Mouse (Mus musculus): ENCODE measurements around the gene Mrpl10. TPM values are rescaled to one million over a fixed set of nuclear protein-coding genes. Genes with fewer than 3 reads are reported as not detected.

The Mrpl10 gene
- polyA plus RNA-seq (2016; fragmentation: Nextera tagmentation; extraction: Ambion mirVana) = 71.3 and 74.7 TPM in 2 replicates

DNA sequence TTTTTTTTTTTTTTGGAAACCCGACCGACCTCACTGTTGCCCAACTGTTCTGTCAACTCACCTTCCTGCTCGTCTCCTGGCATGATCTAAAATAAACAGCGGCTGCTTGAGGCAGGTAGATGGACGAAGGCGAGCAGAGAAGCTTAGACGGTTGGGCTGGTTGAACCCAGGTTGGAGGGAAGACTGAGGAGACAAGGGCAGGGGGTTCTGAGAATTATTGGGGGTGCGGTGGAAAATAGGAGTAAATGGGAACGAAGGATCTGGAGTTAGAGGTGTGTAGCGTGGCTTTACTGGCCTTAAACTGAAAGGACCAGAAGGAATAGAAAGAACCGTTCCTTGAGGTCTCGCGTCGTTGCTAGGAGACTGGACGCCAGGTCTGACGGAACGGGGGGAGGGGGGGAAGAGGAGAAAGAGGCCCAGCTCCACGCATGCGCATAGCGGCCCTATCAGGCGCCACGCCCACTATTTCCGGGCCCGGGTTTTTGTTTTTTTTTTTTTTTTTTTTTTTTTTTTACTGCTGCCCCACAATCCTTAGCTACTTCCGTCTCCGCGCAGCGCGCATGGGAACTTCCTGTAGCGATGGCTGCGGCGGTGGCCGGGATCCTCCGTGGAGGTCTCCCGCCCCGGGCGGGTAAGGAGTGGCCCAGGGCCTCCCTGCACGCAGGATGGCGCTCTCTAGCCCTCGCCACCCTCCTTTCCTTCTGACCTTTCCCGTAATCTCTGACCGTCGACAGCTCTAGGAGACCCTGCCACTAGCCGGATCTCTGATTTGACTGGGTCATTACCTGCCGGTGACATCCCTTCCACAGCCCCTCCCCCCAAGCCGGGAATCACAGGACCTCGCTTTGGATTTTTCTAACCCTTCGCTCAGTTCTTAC lies at the start of gene Mrpl10, which contains the start of gene Lrrc46:
Gene Mrpl10, plus strand, starts transcription at position 539 of the 878 bp plus-strand sequence.
Gene Lrrc46, minus strand, starts transcription at position 386 of the 878 bp plus-strand sequence.
- peaks cover 12% of the 10 kb centered on the region for H3K4me1 ChIP-seq (replicated peaks)
- peak within 1 kb of the TSS; percentile 94 for H3K9ac ChIP-seq
- H3K36me3 ChIP-seq = peaks cover 26% of the 10 kb centered on the region
- WGBS = under 1% methylated on average over 46 of the region's 48 CpGs
- H3K27me3 ChIP-seq (replicated peaks) = 0 out of 2 replicates have a peak, but pooled peaks cover under 1% of the 10 kb centered on the region
- peak; percentile 88 for ATAC-seq (ENCODE audit: insufficient number of reproducible peaks, low FRiP score)
- peak within 1 kb of the TSS; percentile 96 for H3K4me2 ChIP-seq
- no peaks in the 10 kb centered on the region for H3K9me3 ChIP-seq (replicated peaks)
- peak within 1 kb of the TSS; percentile 98 for H3K4me3 ChIP-seq
- peak within 1 kb of the TSS; percentile 53; the same call in 1 of the 2 replicates for H3K27ac ChIP-seq (ENCODE audit: poor library complexity, severe bottlenecking)

DNA sequence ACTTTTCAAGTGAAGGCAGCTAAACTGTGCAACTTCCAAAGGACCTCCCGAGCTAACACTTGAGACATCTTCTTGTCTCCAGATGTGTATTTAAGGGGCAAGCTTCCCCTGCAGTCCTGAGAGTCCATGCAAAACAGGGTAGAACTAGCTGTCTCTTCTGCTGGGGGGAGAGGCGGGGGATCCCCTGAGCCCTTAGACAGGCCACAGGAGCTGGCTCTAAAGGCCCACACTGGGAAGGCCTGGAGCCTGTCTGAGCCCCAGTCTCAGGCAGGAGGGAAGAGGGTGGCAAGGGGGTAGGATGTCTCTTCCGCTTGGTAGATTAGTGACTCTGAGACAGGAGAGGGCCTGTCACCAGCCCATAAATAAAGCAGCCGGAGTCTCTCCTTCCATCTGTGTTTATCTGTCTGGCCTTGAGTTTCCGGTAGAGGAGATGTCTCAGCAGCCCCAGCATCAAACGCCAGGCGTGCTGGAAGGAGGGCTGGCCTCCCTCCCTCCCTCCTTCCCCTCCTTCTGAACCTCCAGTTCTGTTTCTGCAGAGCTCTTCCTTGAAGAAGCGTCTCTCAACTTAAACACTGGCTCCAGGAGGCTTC lies 48.5 kb upstream of the Mrpl10 start:
- Histone ChIP-seq H3K27ac (ENCODE audit: poor library complexity, severe bottlenecking) (peak overlapping the region; percentile 11; the same call in 1 of the 2 replicates), H3K9ac (no peak overlapping the region), H3K4me3 (no peak overlapping the region), H3K27me3 (replicated peaks) (peaks cover 76% of the 10 kb centered on the region), H3K4me2 (no peak overlapping the region), H3K9me3 (replicated peaks) (no peaks in the 10 kb centered on the region), H3K4me1 (replicated peaks) (peaks cover 28% of the 10 kb centered on the region), H3K36me3 (no peaks in the 10 kb centered on the region)
- 21% methylated on average over 8 of the region's 8 CpGs for WGBS
- peak; percentile 40; the same call in 1 of the 2 replicates for ATAC-seq (ENCODE audit: insufficient number of reproducible peaks, low FRiP score)

DNA sequence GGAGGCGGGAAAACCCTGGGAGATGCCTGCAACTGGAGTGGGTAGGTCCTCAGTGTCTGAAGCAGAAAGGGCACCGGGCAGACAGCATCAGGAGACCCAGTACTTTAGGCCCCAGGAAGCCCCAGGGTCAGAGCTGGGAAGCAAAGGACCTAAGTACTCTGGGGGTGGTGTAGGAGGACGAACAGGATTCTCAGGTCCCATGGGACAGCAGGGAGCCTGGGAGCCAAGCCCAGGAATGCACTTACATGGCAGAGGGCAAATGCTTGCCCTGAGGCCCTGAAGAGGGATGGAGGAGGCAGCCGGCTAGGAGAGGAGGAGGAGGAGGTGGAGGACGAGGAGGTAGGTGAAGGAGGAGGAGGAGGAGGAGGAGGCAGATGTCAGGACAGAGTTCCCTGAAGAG lies 46.3 kb upstream of the Mrpl10 start:
- H3K4me2 ChIP-seq = no peak overlapping the region
- no peaks in the 10 kb centered on the region for H3K9me3 ChIP-seq (replicated peaks)
- no peak overlapping the region for H3K27ac ChIP-seq (ENCODE audit: poor library complexity, severe bottlenecking)
- ATAC-seq (ENCODE audit: insufficient number of reproducible peaks, low FRiP score) = no peak
- no peak overlapping the region for H3K4me3 ChIP-seq
- peaks cover 20% of the 10 kb centered on the region for H3K4me1 ChIP-seq (replicated peaks)
- H3K27me3 ChIP-seq (replicated peaks) = peaks cover 78% of the 10 kb centered on the region
- no peaks in the 10 kb centered on the region for H3K36me3 ChIP-seq
- no peak overlapping the region for H3K9ac ChIP-seq
- 26% methylated on average over 5 of the region's 5 CpGs for WGBS

DNA sequence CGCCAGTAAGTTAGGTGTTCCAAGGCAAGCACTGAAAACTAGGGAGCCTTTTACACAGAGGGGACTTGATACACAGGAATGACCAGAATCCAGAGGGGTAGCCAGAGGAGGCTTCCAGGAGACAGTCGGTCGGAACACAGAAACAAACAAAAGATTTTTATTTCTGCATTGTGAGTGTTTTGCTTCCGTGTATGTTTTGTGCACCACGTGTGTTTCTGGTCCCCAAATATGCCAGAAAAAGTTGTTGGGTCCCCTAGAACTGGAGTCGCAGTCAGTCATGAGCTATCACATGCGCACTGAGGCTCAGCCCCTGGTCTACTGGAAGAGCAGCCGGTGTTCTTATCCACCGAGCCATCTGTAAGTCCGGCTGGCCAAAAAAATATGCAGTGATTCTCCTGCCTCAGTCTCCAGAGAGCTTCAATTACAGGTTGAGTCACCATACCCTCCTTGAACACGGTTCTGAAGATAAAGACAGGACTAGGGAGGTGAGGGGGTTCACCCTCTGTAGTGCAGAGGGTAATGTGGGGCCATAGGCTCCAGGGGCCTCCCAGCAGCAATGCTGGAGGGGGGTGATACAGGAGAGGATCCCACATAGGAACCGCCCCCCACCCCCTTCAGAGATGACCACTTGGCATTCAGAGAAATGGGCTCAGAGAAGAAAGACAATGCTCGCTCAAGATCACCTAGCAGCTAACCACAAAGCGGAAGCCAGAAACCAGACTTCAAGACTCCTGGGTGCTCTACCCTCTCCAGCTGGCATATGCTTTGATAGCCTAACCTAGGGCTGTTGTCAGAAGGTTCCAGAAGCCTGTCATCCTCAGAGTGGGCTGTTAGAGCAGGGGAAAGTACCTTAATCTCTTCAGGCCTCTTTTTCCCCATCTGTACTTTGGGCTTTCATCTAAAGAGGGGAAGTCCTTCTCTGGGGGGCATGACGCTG lies 45.3 kb upstream of the Mrpl10 start:
- Histone ChIP-seq H3K27me3 (replicated peaks) (peaks cover 83% of the 10 kb centered on the region), H3K36me3 (no peaks in the 10 kb centered on the region), H3K4me1 (replicated peaks) (peaks cover 20% of the 10 kb centered on the region), H3K4me2 (no peak overlapping the region), H3K27ac (ENCODE audit: poor library complexity, severe bottlenecking) (no peak overlapping the region), H3K9ac (no peak overlapping the region), H3K4me3 (no peak overlapping the region), H3K9me3 (replicated peaks) (no peaks in the 10 kb centered on the region)
- 63% methylated on average over 15 of the region's 15 CpGs for WGBS
- ATAC-seq (ENCODE audit: insufficient number of reproducible peaks, low FRiP score) = no peak

DNA sequence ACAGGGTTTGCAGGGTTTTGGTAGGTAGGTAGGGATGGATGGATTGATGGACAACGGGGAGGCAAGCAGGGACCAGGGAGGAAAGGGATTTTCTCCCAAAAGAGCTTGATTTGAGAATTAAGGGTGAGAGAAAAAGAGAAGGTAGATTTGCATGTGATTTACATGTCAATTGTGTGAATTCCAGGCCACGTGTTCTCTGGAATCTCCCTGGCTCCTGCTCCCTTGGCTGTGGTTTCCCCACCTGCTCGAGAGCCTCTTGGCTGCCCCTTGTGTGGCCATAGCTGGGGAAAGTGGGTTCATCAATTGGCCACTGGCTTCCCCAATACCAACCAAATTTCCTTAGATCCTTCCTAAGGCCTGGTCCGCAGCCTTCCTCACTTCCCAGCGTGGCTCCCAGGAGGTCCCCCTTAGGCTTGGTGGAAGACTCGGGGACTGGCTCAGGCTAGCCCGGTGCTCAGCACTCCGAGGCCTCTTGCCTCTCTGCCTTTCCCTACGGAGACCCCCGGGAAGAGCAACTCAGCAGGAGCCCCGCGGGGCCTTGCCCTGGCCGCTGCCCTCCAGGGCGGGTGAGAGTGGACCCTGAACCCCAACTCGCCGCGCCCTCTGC lies 44.5 kb upstream of the Mrpl10 start:
- Histone ChIP-seq H3K9me3 (replicated peaks) (no peaks in the 10 kb centered on the region), H3K27ac (ENCODE audit: poor library complexity, severe bottlenecking) (no peak overlapping the region), H3K27me3 (replicated peaks) (peaks cover 83% of the 10 kb centered on the region), H3K4me3 (peak overlapping the region; percentile 41), H3K36me3 (no peaks in the 10 kb centered on the region), H3K4me2 (peak overlapping the region; percentile 73), H3K4me1 (replicated peaks) (peaks cover 20% of the 10 kb centered on the region), H3K9ac (peak overlapping the region; percentile 53)
- WGBS = 10% methylated on average over 17 of the region's 17 CpGs
- no peak for ATAC-seq (ENCODE audit: insufficient number of reproducible peaks, low FRiP score)

DNA sequence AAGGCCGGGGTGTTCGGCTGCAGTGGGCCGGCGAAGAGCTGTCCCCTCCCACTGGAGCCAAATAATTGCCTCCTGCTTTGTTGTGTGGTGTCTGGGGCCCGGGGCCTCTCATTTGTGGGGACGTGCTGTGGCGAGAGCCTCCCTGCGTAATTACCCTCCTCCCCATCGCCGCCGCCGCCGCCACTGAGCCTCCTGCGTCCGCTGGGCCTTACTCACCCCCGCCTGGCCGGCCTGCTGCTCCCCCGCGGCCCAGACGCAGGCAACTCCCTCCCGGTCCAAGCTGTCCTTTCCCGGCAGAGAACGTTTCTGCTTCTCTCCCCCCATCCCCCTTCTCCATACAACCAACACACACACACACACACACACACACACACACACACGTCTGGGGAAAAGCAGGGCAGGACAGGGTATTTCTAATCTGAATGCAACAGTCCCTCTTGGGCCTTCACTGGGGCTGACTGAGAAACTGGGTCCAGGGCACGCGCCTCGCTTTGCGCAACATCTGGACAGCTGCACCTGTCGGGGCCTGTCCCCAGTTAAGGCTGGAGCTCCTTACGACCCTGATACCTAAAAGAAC lies 43.9 kb upstream of the Mrpl10 start:
- Histone ChIP-seq H3K4me3 (peak overlapping the region; percentile 41), H3K27me3 (replicated peaks) (peaks cover 86% of the 10 kb centered on the region), H3K36me3 (no peaks in the 10 kb centered on the region), H3K4me1 (replicated peaks) (peaks cover 19% of the 10 kb centered on the region), H3K9ac (peak overlapping the region; percentile 53), H3K4me2 (peak overlapping the region; percentile 73), H3K9me3 (replicated peaks) (no peaks in the 10 kb centered on the region), H3K27ac (ENCODE audit: poor library complexity, severe bottlenecking) (no peak overlapping the region)
- ATAC-seq (ENCODE audit: insufficient number of reproducible peaks, low FRiP score) = no peak
- 4% methylated on average over 29 of the region's 30 CpGs for WGBS

DNA sequence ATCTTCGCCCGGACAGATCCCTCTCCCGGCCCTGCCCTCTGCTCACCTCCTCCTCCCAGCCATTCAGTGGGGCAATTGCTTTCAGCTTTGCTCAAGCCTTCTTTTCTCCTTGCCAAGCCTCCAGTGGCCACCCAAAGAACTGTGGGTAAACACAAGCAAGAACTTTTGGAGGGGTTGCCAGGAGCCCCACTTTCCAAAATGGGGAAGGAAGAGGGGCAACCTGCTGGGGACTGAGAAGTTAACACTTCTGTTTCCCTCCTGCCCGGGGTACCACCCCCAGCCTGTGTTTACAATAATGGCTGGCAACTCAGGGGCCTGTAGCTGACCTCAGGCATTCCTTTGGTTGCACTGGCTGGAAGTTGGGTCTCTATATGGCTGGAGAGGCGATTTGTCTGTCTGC lies 38.2 kb upstream of the Mrpl10 start:
- Histone ChIP-seq H3K4me1 (replicated peaks) (peaks cover 6% of the 10 kb centered on the region; the same call in 1 of the 2 replicates), H3K4me2 (no peak overlapping the region), H3K9me3 (replicated peaks) (no peaks in the 10 kb centered on the region), H3K27me3 (replicated peaks) (peaks cover 83% of the 10 kb centered on the region), H3K36me3 (no peaks in the 10 kb centered on the region), H3K27ac (ENCODE audit: poor library complexity, severe bottlenecking) (no peak overlapping the region), H3K9ac (no peak overlapping the region), H3K4me3 (no peak overlapping the region)
- no peak for ATAC-seq (ENCODE audit: insufficient number of reproducible peaks, low FRiP score)
- WGBS = 53% methylated on average over 5 of the region's 5 CpGs

DNA sequence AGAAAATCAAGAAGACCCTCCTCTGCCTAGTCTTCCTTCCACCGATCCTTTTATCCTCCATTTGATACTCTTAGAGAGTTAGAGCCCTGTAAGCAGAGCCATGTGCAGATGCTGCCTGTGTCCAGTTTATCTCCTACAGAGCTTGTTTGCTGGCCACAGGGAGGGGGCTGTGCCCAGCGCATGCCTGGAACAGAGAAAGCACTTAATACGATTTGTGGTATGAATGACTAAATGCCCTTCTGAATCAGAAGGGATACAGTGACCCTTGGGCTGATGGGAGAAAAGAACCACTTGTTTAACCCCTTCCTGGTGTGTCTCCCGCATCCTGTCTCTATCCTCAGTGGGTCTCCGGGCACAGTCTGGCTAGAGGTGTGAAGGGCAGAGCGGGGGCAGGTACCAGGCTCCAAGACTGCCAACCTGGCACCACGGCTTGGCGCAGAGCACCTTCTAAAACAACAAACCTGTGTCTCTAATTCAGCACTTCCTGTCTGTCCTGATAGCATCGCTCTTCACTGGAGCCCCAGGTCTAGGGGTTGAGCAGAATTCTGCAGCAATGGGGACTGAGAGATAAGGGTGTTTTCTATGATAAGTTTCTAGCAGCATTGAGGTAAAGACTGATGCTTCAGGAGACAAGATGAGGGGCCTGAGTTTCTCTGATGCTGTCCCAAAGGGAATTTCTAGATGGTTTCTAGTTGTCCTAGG lies 34.1 kb upstream of the Mrpl10 start:
- WGBS = 36% methylated on average over 9 of the region's 9 CpGs
- no peaks in the 10 kb centered on the region for H3K9me3 ChIP-seq (replicated peaks)
- no peak overlapping the region for H3K27ac ChIP-seq (ENCODE audit: poor library complexity, severe bottlenecking)
- H3K4me1 ChIP-seq (replicated peaks) = peaks cover 6% of the 10 kb centered on the region; the same call in 1 of the 2 replicates
- no peak overlapping the region for H3K4me3 ChIP-seq
- no peak overlapping the region for H3K4me2 ChIP-seq
- H3K9ac ChIP-seq = no peak overlapping the region
- peaks cover 83% of the 10 kb centered on the region for H3K27me3 ChIP-seq (replicated peaks)
- ATAC-seq (ENCODE audit: insufficient number of reproducible peaks, low FRiP score) = no peak
- H3K36me3 ChIP-seq = no peaks in the 10 kb centered on the region

DNA sequence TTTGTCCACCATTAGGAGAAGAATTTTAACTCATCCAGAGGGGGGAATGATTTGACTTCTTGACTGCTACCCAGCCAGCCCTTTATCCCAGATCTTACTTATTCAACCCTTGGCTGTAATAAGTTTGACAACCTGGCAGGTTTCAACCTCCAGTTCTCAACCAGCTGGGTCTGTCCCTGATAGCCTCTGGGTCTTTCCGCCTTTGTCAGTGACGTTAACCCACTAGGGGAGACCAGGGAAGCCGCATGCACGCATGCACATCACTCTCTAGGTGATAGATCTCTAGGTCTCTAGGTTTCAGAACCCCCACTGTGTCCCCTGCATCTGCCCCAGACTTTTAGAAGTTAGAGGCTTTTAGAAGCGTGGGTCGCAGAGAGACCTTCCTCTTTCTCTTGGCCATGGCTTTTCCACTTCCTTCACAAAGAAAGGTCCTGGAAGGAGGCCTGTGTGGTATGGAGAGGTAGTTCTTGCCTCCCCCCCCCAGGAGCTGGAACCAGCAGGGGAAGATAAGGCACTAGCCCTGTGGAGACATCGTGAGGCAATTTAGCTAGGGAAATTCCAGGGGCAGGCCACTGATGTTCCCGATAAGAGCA lies 32.1 kb upstream of the Mrpl10 start:
- no peak overlapping the region for H3K9ac ChIP-seq
- no peaks in the 10 kb centered on the region for H3K9me3 ChIP-seq (replicated peaks)
- H3K4me1 ChIP-seq (replicated peaks) = peaks cover 8% of the 10 kb centered on the region; the same call in 1 of the 2 replicates
- ATAC-seq (ENCODE audit: insufficient number of reproducible peaks, low FRiP score) = no peak
- no peak overlapping the region for H3K4me2 ChIP-seq
- no peak overlapping the region for H3K4me3 ChIP-seq
- H3K27me3 ChIP-seq (replicated peaks) = peaks cover 83% of the 10 kb centered on the region
- H3K27ac ChIP-seq (ENCODE audit: poor library complexity, severe bottlenecking) = no peak overlapping the region
- H3K36me3 ChIP-seq = no peaks in the 10 kb centered on the region
- WGBS = 19% methylated on average over 8 of the region's 8 CpGs
